Mouse (Mus musculus): ENCODE results near the gene Map3k12. TPM values are rescaled to one million over a fixed set of nuclear protein-coding genes. Genes with fewer than 3 reads are reported as not detected.

The Map3k12 gene
- polyA plus RNA-seq, 1 experiment from 2014 or later: 46.0 TPM

DNA sequence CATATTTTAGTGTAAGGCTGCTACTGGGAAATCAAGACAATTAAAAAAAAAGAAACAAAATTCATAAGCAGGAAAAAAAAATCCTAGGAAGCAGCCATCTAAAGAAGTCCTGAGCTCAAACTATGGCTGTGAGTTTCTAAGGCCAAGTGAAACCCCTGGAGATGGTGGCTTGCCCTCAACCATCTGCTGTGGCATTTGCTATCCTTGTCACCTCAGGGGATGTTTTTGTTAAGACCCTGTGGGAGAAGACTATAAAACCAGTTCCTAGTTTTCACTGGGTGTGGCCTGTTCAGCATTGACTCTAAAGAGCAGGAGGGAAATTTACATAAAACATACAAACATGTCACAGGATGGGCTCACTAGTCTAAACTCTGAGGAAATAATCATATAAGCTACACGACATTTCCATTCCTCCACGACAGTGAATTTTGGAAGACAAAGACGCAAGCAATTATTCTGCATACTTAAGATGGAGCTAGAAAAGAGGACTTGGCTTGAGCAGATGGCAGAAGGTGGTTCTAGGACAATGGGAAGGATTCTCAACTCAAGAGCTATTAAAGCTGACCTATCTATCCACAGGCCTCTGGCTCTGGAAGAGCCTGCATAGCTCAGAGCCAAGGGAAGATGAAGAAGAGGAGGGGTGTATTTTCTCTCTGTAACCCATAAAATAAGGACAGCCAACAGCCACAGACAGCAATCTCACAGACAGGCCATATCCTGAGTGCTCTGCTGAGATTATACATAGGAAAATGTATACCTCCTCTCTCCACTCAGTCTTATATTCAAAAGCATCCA lies 15.4 kb upstream of the Map3k12 start:
- H3K27ac ChIP-seq: no peak overlapping the region

DNA sequence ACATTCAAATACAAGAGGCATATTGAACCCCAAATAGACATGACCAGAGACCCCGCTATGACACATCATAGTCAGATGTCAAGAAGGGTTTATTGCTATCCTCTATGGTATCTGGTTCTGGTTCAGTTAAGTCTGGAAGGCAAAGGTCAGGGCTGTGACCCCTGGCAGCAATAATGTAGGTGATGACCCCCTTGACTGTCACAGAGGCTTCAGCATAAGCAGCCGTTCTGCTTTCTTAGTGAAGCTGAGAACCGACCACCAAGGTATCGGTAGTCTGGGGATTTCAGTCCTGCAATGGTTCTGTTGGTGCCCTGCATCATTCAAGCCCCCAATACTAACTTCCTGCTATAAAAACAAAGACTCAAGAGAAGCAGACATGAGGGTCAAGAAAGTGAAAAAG lies 14.7 kb upstream of the Map3k12 start:
- 87% methylated on average over 4 of the region's 4 CpGs for WGBS
- peaks cover 61% of the 10 kb centered on the region for H3K36me3 ChIP-seq

More for the DNA sequence above, 15.4 kb upstream of the Map3k12 start:
- H3K36me3 ChIP-seq: peaks cover 66% of the 10 kb centered on the region
- ATAC-seq (ENCODE audit: low FRiP score): no peak
- no peaks in the 10 kb centered on the region for H3K4me1 ChIP-seq
- no peak overlapping the region for H3K4me2 ChIP-seq (replicated peaks)
- H3K9me3 ChIP-seq (replicated peaks): no peaks in the 10 kb centered on the region
- H3K9ac ChIP-seq: no peak overlapping the region
- H3K27me3 ChIP-seq: no peaks in the 10 kb centered on the region
- WGBS: 88% methylated on average over 3 of the region's 3 CpGs
- H3K4me3 ChIP-seq: no peak overlapping the region

DNA sequence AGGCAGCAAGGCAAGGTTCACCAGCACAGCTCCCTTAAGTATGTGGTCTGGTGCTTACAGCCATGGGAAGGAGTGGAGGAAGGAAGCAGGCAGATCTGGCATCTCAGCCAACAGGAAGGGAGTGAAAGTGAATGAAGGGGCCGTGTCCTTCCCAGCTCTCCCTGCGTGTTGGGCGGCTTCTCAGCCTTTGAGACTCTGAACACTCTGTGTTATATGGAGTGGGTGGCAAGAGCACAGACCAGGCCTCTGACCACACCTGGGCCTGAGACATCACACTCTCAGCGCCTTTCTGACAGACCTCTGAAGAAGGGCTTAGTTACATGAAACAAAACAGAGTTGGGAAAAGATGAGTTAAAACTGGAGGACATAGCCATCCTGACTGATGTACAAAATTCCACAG lies 13.7 kb upstream of the Map3k12 start:
- Histone ChIP-seq H3K27me3 (no peaks in the 10 kb centered on the region), H3K4me1 (no peaks in the 10 kb centered on the region), H3K4me2 (replicated peaks) (no peak overlapping the region), H3K9me3 (replicated peaks) (no peaks in the 10 kb centered on the region), H3K9ac (no peak overlapping the region), H3K27ac (no peak overlapping the region), H3K36me3 (peaks cover 53% of the 10 kb centered on the region), H3K4me3 (no peak overlapping the region)
- WGBS: 81% methylated on average over 4 of the region's 4 CpGs
- ATAC-seq (ENCODE audit: low FRiP score): no peak

More for the DNA sequence above, 14.7 kb upstream of the Map3k12 start:
- Histone ChIP-seq H3K27ac (no peak overlapping the region), H3K9ac (no peak overlapping the region), H3K4me2 (replicated peaks) (no peak overlapping the region), H3K9me3 (replicated peaks) (no peaks in the 10 kb centered on the region), H3K4me1 (no peaks in the 10 kb centered on the region), H3K4me3 (no peak overlapping the region), H3K27me3 (no peaks in the 10 kb centered on the region)
- no peak for ATAC-seq (ENCODE audit: low FRiP score)

DNA sequence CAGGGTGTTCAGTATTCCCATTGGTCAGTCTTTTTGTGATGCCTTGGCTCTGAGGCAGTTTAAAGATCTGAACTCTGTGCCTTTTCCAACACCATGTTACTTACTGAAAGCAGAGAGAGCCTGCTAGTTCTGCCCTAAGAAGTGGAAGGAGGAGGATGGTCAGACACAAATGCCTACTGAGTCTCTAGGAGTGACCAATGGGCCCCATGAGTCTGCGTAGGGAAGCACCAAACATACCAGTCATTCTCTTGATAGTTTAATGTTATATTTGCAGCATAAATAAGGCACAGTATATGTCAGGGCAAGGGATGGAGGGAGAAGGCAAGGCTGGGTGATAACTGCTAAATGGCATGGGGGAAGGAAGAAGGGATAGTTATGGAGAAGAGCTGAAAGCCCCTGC lies 11.5 kb upstream of the Map3k12 start:
- 100% methylated on average over 1 of the region's 1 CpGs for WGBS
- Histone ChIP-seq H3K4me3 (no peak overlapping the region), H3K36me3 (peaks cover 52% of the 10 kb centered on the region), H3K4me2 (replicated peaks) (no peak overlapping the region), H3K4me1 (no peaks in the 10 kb centered on the region), H3K9ac (no peak overlapping the region), H3K27ac (no peak overlapping the region), H3K27me3 (no peaks in the 10 kb centered on the region), H3K9me3 (replicated peaks) (no peaks in the 10 kb centered on the region)
- ATAC-seq (ENCODE audit: low FRiP score): no peak

DNA sequence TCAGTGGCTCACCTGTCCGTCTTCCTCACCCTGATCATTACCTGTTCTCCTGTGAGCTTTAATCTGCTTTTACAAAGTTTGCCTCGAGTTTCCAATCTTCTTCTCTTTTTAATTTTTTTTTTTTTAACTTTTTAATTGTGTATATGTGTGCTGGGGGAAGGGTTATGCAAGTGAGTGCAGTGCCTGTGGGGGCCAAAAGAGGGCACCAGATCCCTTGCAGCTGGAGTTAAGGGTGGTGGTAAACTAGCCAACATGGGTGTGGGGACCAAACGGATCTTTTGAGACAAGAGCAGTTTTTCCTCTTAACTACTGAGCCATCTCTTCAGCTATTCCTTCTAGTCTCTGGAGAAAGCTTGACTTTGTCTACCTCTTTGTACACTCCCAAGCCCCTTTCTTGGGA lies 11.1 kb upstream of the Map3k12 start:
- H3K27ac ChIP-seq: no peak overlapping the region
- peaks cover 48% of the 10 kb centered on the region for H3K36me3 ChIP-seq
- ATAC-seq (ENCODE audit: low FRiP score): no peak
- WGBS: 80% methylated on average over 3 of the region's 3 CpGs
- H3K4me3 ChIP-seq: no peak overlapping the region
- no peaks in the 10 kb centered on the region for H3K27me3 ChIP-seq
- no peak overlapping the region for H3K4me2 ChIP-seq (replicated peaks)
- no peaks in the 10 kb centered on the region for H3K4me1 ChIP-seq
- no peaks in the 10 kb centered on the region for H3K9me3 ChIP-seq (replicated peaks)
- H3K9ac ChIP-seq: no peak overlapping the region

DNA sequence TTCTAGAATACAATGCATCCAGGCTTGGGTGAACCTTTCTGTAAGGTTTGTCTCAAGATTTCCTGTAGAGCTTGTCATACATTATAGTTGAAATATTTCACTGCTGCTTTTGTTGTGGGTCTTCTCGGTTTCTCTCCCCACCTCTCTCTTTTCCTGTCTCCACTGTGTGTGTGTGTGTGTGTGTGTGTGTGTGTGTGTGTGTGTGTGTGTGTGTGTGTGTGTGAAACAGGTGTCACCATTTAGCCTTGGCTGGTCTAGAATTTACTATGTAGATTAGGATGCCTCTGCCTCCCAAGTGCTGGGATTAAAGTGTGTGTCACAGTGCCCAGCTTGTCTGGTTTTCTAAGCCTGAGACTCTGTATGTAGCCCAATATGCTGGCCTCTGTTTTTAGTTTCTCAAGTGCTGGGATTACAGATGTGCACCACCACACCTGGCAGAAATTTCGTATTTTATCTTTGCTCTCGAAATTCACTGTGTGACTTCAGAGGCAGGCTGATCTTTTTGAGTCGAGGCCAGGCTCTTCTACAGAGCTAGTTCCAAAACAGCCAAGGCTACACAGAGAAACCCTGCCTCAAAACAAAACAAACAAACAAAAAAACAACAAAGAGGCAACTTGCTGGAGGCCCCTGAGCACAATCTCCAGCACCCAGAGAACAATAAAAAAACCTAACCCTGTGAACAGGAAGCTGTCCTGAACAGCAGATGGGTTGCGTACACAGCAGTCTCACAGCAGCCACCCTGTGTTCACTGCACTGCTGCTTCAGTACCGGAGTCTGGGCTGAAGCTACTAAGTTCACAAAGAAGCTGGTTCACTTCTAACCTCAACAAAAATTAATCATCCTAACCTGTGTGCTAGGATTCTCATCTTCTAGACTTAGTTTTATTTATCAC lies 9.5 kb upstream of the Map3k12 start:
- ATAC-seq (ENCODE audit: low FRiP score): no peak
- Histone ChIP-seq H3K4me1 (no peaks in the 10 kb centered on the region), H3K9ac (no peak overlapping the region), H3K4me2 (replicated peaks) (no peak overlapping the region), H3K27me3 (no peaks in the 10 kb centered on the region), H3K36me3 (peaks cover 55% of the 10 kb centered on the region), H3K9me3 (replicated peaks) (no peaks in the 10 kb centered on the region), H3K27ac (no peak overlapping the region), H3K4me3 (no peak overlapping the region)
- 93% methylated on average over 6 of the region's 6 CpGs for WGBS

DNA sequence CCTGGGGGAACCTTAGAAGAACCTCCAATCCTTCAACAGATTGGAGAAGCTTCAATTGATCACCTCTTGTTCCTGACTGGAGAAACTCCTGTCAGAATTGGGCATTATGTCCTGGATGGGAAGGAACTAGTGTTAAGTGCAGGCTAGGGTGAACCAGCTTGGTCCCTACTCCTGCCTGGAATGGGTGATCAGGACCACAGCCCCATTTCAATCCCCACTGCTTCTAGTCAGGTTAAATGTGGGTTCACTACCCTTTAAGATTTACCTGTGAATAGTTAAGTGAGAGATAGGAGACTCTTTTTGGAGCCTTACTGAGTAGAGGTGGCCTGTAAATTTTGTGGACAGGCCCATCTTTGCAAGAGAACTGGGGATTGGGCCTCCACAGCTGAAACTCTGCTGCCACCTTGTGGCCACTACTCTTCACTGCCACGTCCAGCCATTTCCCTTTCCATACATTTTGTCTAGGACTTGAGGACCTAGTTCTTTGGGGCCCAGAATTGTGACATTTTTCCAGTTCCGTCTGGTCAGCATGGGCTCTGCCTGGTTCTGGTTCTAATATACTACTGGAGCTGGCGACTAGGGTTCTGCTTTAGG lies 8.1 kb upstream of the Map3k12 start, which contains the start of gene Npff:
Gene Npff, minus strand, starts transcription at position 51 of the 594 bp plus-strand sequence.
- Histone ChIP-seq H3K27ac (0 out of 2 replicates have a peak within 1 kb of the TSS, but pooled peaks have one; percentile 13), H3K4me3 (no peak within 1 kb of the TSS), H3K9me3 (replicated peaks) (no peaks in the 10 kb centered on the region), H3K4me1 (peaks cover 3% of the 10 kb centered on the region; the same call in 1 of the 2 replicates), H3K4me2 (replicated peaks) (no peak within 1 kb of the TSS), H3K9ac (no peak within 1 kb of the TSS), H3K36me3 (peaks cover 48% of the 10 kb centered on the region), H3K27me3 (no peaks in the 10 kb centered on the region)
- WGBS: 9% methylated on average over 3 of the region's 3 CpGs
- ATAC-seq (ENCODE audit: low FRiP score): 0 out of 2 replicates have a peak, but pooled peaks have one; percentile 29

DNA sequence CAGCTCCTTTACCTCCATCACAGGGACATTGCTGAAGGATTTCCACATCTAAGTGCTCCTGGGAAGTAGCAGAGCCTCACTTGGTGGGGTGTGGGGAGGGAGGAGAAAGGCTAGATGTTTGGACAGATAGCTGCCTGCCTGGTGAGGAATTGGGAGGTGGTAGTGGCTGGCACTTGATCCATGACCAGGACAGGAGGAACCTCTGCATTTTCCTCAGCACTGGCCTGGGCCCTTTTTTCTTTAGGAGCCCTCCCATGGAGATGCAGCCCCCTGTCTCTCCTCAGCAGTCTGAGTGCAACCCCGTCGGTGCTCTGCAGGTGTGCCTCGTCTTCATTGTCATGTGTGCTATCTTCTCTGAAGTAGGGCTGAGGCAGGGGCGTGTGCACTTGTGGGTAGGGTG lies 4.6 kb upstream of the Map3k12 start:
- H3K27me3 ChIP-seq: no peaks in the 10 kb centered on the region
- peaks cover 27% of the 10 kb centered on the region for H3K36me3 ChIP-seq
- ATAC-seq (ENCODE audit: low FRiP score): no peak
- no peak overlapping the region for H3K4me3 ChIP-seq
- H3K4me1 ChIP-seq: peaks cover 17% of the 10 kb centered on the region
- WGBS: 77% methylated on average over 4 of the region's 4 CpGs
- no peak overlapping the region for H3K27ac ChIP-seq
- H3K9ac ChIP-seq: no peak overlapping the region
- H3K9me3 ChIP-seq (replicated peaks): no peaks in the 10 kb centered on the region
- H3K4me2 ChIP-seq (replicated peaks): no peak overlapping the region

DNA sequence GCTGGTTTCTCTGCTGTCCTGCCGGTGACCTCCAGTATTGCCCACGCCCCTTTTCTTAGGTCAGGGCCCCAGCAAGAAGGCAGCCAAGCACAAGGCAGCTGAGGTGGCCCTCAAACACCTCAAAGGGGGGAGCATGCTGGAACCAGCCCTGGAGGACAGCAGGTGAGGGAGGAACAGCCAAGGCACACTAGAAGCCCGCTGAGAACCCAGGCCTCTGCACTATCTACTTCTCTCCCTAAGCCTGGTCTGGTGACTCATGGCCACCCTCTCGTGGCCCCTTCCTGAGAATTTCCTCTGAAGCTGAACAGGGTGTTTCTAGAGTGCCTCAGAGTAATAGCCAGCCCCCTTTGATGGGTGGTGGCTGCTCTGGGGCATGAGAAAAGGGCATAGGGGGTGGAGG lies 3.6 kb upstream of the Map3k12 start:
- no peaks in the 10 kb centered on the region for H3K27me3 ChIP-seq
- H3K4me3 ChIP-seq: no peak overlapping the region
- H3K4me1 ChIP-seq: peaks cover 26% of the 10 kb centered on the region
- no peak overlapping the region for H3K9ac ChIP-seq
- WGBS: 92% methylated on average over 4 of the region's 4 CpGs
- no peak overlapping the region for H3K4me2 ChIP-seq (replicated peaks)
- peaks cover 27% of the 10 kb centered on the region for H3K36me3 ChIP-seq
- no peak overlapping the region for H3K27ac ChIP-seq
- H3K9me3 ChIP-seq (replicated peaks): no peaks in the 10 kb centered on the region
- no peak for ATAC-seq (ENCODE audit: low FRiP score)

DNA sequence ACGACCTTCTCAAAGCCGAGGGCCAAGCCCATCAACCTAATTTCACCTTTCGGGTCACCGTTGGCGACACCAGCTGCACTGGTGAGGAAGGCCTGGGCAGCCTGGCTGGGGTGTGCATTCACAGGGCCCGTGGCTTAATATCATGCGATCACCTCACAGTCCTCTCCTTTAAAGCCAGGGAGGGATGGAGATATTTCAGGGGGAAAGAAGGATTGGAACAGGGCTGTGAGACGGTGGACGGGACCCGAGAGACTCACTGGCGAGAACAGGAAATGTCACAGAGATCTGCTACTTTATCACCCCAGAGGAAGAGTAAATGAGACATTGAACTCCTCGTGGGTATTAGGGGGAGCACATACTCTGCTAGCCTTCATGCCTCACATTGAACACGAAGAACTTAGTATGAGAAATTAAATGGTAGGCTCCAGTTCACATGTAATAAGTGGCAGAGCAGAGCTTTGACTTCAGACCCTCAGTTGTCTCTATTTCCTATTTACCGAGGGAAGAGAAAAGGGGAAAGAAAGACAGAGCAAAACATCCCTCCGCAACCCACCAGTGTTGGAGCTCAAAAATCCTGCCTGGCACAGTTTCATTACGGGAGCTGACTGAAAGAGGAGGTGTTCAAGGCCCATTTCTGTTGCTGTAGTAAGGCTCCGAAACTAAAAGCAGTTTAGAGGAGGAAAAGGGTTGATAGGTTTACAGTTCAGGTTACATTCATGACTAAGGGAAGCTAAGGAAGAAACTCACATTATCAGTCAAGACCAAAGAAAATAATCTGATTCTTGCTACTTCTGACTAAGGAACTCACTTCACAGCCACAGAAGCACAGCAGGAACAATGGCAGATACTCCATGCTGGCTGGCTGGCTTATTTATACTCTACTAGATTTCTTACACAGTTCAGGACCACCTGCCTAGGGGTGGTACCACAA lies 2.6 kb upstream of the Map3k12 start:
- Histone ChIP-seq H3K4me1 (peaks cover 35% of the 10 kb centered on the region), H3K4me2 (replicated peaks) (peak overlapping the region; percentile 82), H3K36me3 (peaks cover 26% of the 10 kb centered on the region), H3K4me3 (peak overlapping the region; percentile 55), H3K27ac (no peak overlapping the region), H3K9me3 (replicated peaks) (no peaks in the 10 kb centered on the region), H3K9ac (peak overlapping the region; percentile 79), H3K27me3 (no peaks in the 10 kb centered on the region)
- no peak for ATAC-seq (ENCODE audit: low FRiP score)
- WGBS: 71% methylated on average over 17 of the region's 17 CpGs

DNA sequence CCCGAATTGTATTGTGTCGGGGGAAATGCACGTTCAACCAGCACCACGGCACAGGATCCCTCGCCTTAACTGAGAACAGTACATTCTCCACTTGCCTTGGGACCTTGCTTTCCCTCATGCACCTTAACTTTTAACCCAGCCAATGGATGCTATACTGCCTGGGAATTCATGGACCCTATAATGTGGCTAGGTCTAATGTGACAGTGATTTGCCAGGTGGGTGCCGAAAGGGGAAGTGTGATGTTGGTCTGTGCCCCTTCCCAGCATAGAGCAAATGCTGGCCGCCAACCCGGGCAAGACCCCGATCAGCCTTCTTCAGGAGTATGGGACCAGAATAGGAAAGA lies 2.0 kb upstream of the Map3k12 start:
- Histone ChIP-seq H3K36me3 (peaks cover 19% of the 10 kb centered on the region), H3K27ac (peak overlapping the region; percentile 99), H3K9ac (peak overlapping the region; percentile 79), H3K4me2 (replicated peaks) (peak overlapping the region; percentile 82), H3K9me3 (replicated peaks) (no peaks in the 10 kb centered on the region), H3K27me3 (no peaks in the 10 kb centered on the region), H3K4me3 (peak overlapping the region; percentile 55), H3K4me1 (peaks cover 39% of the 10 kb centered on the region)
- ATAC-seq (ENCODE audit: low FRiP score): no peak; the same call in 1 of the 2 replicates
- WGBS: 17% methylated on average over 9 of the region's 9 CpGs
